Mouse (Mus musculus) neural tube, embryonic 15.5 days (tissue): ENCODE measurements at regions not wholly inside any gene's neighbourhood (a gene's known extent, or its start where the extent isn't known, plus 50 kb on each side); places are given as distances from the start of the nearest gene placed in this dataset.

Source experiments
- ATAC-seq: fragments of 200-750 bp; cut with Nextera tagmentation; 2 replicates; pipeline ENCODE4 v1.8.0; 2017; ENCODE audit warnings: mild to moderate bottlenecking, moderate TSS enrichment, moderate library complexity; ENCODE audit not compliant: low FRiP score
- H3K27ac ChIP-seq: fragments of 300-500 bp; sonication (generic); replicated peaks from 2 replicates; pipeline ENCODE4 v1.5.1; 2015; ENCODE audit warnings: mild to moderate bottlenecking, inconsistent platforms
- H3K27me3 ChIP-seq: fragments of 300-500 bp; sonication (generic); replicated peaks from 2 replicates; pipeline ENCODE4 v1.6.1; 2015; ENCODE audit warnings: inconsistent platforms
- H3K36me3 ChIP-seq: fragments of 300-500 bp; sonication (generic); 2 replicates; pipeline ENCODE4 v1.6.1; 2015; ENCODE audit warnings: inconsistent platforms
- H3K4me1 ChIP-seq: fragments of 300-500 bp; sonication (generic); 2 replicates; pipeline ENCODE4 v1.6.1; 2015; ENCODE audit warnings: inconsistent platforms
- H3K4me2 ChIP-seq: fragments of 300-500 bp; sonication (generic); 2 replicates; pipeline ENCODE4 v1.6.1; 2015; ENCODE audit warnings: inconsistent platforms, mild to moderate bottlenecking, moderate library complexity
- H3K4me3 ChIP-seq: fragments of 300-500 bp; sonication (generic); replicated peaks from 2 replicates; pipeline ENCODE4 v1.5.1; 2015; ENCODE audit warnings: mild to moderate bottlenecking, inconsistent platforms
- H3K9ac ChIP-seq: fragments of 300-500 bp; sonication (generic); replicated peaks from 2 replicates; pipeline ENCODE4 v1.6.1; 2015; ENCODE audit warnings: mild to moderate bottlenecking, inconsistent platforms
- H3K9me3 ChIP-seq: fragments of 300-500 bp; sonication (generic); replicated peaks from 2 replicates; pipeline ENCODE4 v1.6.1; 2016; ENCODE audit warnings: inconsistent platforms
- WGBS: fragments of 180-500 bp; shearing (Covaris S2); methylation state at CpG from one replicate; pipeline ENCODE4 v1.1.7; 2015; ENCODE audit warnings: mixed read lengths; 5-methylcytosine and 5-hydroxymethylcytosine counted together

- Histone ChIP-seq H3K27ac (no peak overlapping the region), H3K27me3 (no peaks in the 10 kb centered on the region), H3K9ac (no peak overlapping the region), H3K4me1 (peaks cover 22% of the 10 kb centered on the region), H3K4me3 (no peak overlapping the region), H3K9me3 (no peaks in the 10 kb centered on the region), H3K4me2 (no peak overlapping the region), H3K36me3 (no peaks in the 10 kb centered on the region)
- ATAC-seq = no peak
- WGBS = 17% methylated on average over 6 of the region's 6 CpGs
These were observed 257.9 kb downstream of the Ajap1 start for GRCm38 (mm10) chr4:153224618-153225177.

GRCm38 (mm10) chr4:153223019-153223418 lies 259.6 kb downstream of the Ajap1 start:
- Histone ChIP-seq H3K36me3 (no peaks in the 10 kb centered on the region), H3K4me2 (no peak overlapping the region), H3K27ac (no peak overlapping the region), H3K9me3 (no peaks in the 10 kb centered on the region), H3K27me3 (no peaks in the 10 kb centered on the region), H3K4me3 (no peak overlapping the region), H3K4me1 (peaks cover 10% of the 10 kb centered on the region), H3K9ac (no peak overlapping the region)
- no peak for ATAC-seq
- 89% methylated on average over 5 of the region's 5 CpGs for WGBS

GRCm38 (mm10) chr4:153220485-153220884 lies 262.1 kb downstream of the Ajap1 start:
- Histone ChIP-seq H3K27me3 (no peaks in the 10 kb centered on the region), H3K4me3 (no peak overlapping the region), H3K36me3 (no peaks in the 10 kb centered on the region), H3K4me1 (peaks cover 10% of the 10 kb centered on the region), H3K27ac (no peak overlapping the region), H3K9me3 (no peaks in the 10 kb centered on the region), H3K9ac (no peak overlapping the region), H3K4me2 (no peak overlapping the region)
- WGBS = 20% methylated on average over 5 of the region's 6 CpGs
- ATAC-seq = no peak

GRCm38 (mm10) chr4:153220074-153220473 lies 262.5 kb downstream of the Ajap1 start:
- no peaks in the 10 kb centered on the region for H3K9me3 ChIP-seq
- peaks cover 9% of the 10 kb centered on the region for H3K4me1 ChIP-seq
- H3K27ac ChIP-seq = no peak overlapping the region
- no peak overlapping the region for H3K4me3 ChIP-seq
- no peaks in the 10 kb centered on the region for H3K27me3 ChIP-seq
- no peak for ATAC-seq
- no peak overlapping the region for H3K9ac ChIP-seq
- WGBS = 35% methylated on average over 7 of the region's 7 CpGs
- H3K36me3 ChIP-seq = no peaks in the 10 kb centered on the region
- no peak overlapping the region for H3K4me2 ChIP-seq

DNA sequence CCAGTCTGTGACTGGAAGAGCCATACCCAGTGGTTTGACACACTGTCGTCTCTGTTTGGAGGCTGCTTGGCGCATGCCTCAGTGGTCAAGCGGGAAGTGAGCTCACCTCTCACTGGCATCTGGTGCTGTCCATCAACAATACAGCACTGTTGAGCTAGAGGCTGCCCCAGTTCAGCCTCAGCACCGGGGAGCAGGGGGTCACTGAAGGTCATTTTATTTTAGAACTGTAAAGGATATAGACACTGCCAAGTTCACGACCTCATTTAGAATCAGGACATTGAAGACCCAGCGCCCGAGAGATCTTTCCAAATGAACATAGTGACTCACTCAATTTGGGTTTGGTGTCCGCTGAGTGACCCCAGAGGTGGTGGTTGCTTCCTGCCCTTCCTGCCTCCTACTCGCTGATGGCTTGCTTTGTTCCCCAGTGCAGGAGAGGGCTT lies 265.1 kb downstream of the Ajap1 start:
- no peak overlapping the region for H3K9ac ChIP-seq
- no peaks in the 10 kb centered on the region for H3K36me3 ChIP-seq
- H3K9me3 ChIP-seq = no peaks in the 10 kb centered on the region
- WGBS = 77% methylated on average over 9 of the region's 9 CpGs
- H3K27me3 ChIP-seq = no peaks in the 10 kb centered on the region
- ATAC-seq = no peak
- no peak overlapping the region for H3K27ac ChIP-seq
- no peak overlapping the region for H3K4me2 ChIP-seq
- H3K4me1 ChIP-seq = no peaks in the 10 kb centered on the region
- H3K4me3 ChIP-seq = no peak overlapping the region

DNA sequence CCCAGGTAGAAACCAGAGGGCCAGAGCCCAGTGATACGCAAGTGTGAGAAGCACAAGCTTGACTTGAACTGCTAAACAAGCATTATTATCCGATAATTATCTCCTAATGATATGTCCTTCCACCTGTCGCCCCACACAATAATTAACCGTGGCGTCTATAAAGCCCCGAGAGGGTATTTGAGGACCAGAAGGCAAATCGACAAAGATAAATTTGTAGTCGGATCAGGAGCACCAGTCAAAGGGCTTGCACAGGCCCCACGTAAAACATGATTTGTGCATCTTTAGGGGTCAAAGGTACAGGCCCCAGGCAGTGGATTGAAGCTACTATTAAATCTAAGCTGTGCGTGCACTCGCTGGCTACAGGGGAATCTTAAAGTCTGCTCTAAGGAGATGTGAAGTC lies 270.5 kb downstream of the Ajap1 start:
- ATAC-seq = no peak
- Histone ChIP-seq H3K4me2 (no peak overlapping the region), H3K9me3 (no peaks in the 10 kb centered on the region), H3K4me3 (no peak overlapping the region), H3K27ac (no peak overlapping the region), H3K36me3 (no peaks in the 10 kb centered on the region), H3K9ac (no peak overlapping the region), H3K4me1 (peaks cover 21% of the 10 kb centered on the region), H3K27me3 (0 out of 2 replicates have a peak, but pooled peaks cover 4% of the 10 kb centered on the region)
- 19% methylated on average over 11 of the region's 11 CpGs for WGBS

- H3K27me3 ChIP-seq = peaks cover 8% of the 10 kb centered on the region; the same call in 1 of the 2 replicates
- no peak overlapping the region for H3K9ac ChIP-seq
- H3K4me1 ChIP-seq = peaks cover 30% of the 10 kb centered on the region
- H3K4me3 ChIP-seq = no peak overlapping the region
- H3K4me2 ChIP-seq = no peak overlapping the region
- no peak overlapping the region for H3K27ac ChIP-seq
- whole genome bisulfite sequencing = 54% methylated on average over 2 of the region's 2 CpGs
- H3K36me3 ChIP-seq = no peaks in the 10 kb centered on the region
- no peaks in the 10 kb centered on the region for H3K9me3 ChIP-seq
- ATAC-seq = no peak
These were observed 273.8 kb downstream of the Ajap1 start for GRCm38 (mm10) chr4:153208822-153209221.

- no peak for ATAC-seq
- Histone ChIP-seq H3K9ac (no peak overlapping the region), H3K27me3 (peaks cover 8% of the 10 kb centered on the region; the same call in 1 of the 2 replicates), H3K4me3 (no peak overlapping the region), H3K4me1 (peaks cover 30% of the 10 kb centered on the region), H3K4me2 (no peak overlapping the region), H3K36me3 (no peaks in the 10 kb centered on the region), H3K9me3 (no peaks in the 10 kb centered on the region), H3K27ac (0 out of 2 replicates have a peak overlapping the region, but pooled peaks have one; percentile 54)
- WGBS = 52% methylated on average over 6 of the region's 6 CpGs
These were observed 274.4 kb downstream of the Ajap1 start for GRCm38 (mm10) chr4:153208215-153208614.

GRCm38 (mm10) chr4:153207578-153208102 lies 275.0 kb downstream of the Ajap1 start:
- Histone ChIP-seq H3K36me3 (no peaks in the 10 kb centered on the region), H3K4me2 (no peak overlapping the region), H3K4me3 (no peak overlapping the region), H3K27ac (peak overlapping the region; percentile 54), H3K9me3 (no peaks in the 10 kb centered on the region), H3K9ac (no peak overlapping the region), H3K4me1 (peaks cover 30% of the 10 kb centered on the region), H3K27me3 (peaks cover 8% of the 10 kb centered on the region; the same call in 1 of the 2 replicates)
- ATAC-seq = no peak
- WGBS = 34% methylated on average over 11 of the region's 11 CpGs

DNA sequence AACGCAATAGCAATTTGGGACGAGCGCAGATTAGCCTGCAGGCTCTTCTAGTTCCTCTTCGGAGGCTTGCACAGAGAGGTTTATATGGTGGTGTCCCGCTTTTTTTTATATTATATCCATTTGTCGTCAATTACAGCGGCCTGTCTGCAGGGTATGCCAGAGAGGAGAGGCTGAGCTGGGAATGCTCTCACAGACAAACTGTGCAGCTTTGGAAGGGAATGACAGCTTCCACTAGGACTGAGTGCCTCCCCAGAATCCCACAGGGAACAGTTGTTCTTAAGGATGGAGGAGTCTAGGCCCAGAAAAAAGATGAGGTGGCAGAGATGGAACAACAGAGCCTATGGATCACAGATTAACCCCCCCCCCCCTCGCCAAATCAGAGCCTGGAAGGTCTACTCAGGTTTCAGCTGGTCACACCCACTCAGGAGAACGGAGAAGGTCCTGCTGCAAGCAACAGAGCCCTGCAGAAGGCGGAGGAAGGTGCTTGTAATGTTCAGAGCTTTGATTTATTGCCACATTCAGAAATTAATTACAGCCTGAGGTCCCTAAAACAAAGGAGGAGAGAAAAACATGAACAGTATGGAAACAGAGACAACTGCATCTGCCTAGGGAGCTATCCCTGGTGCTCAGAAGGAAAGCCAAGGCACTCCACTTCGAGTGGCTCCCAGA lies 275.7 kb downstream of the Ajap1 start:
- H3K4me3 ChIP-seq = no peak overlapping the region
- no peak overlapping the region for H3K9ac ChIP-seq
- H3K27me3 ChIP-seq = peaks cover 12% of the 10 kb centered on the region; the same call in 1 of the 2 replicates
- H3K27ac ChIP-seq = peak overlapping the region; percentile 54
- H3K4me2 ChIP-seq = no peak overlapping the region
- no peaks in the 10 kb centered on the region for H3K36me3 ChIP-seq
- no peaks in the 10 kb centered on the region for H3K9me3 ChIP-seq
- no peak for ATAC-seq
- WGBS = 32% methylated on average over 11 of the region's 11 CpGs
- peaks cover 24% of the 10 kb centered on the region for H3K4me1 ChIP-seq

DNA sequence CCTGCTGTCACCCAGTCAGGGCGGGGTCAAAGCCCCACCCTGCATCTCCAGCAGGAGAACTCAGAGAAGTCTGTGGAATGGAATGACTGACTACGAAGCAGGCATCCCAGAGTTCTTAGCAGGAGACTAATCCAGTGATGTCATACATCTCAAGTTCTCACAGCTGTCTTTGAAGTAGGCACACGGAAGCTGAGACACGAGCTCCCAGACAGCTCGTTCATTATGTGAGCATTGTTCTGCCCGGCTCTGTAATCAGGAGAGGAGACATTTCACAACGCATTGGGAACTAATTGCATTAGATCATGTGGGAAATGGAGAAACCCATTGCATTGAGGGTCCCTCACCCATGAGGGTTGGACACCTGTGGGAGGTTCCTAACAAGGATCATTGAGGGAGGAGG lies 277.8 kb downstream of the Ajap1 start:
- peaks cover 23% of the 10 kb centered on the region for H3K4me1 ChIP-seq
- no peak overlapping the region for H3K27ac ChIP-seq
- ATAC-seq = no peak
- H3K9me3 ChIP-seq = no peaks in the 10 kb centered on the region
- no peak overlapping the region for H3K4me2 ChIP-seq
- no peak overlapping the region for H3K9ac ChIP-seq
- 40% methylated on average over 7 of the region's 7 CpGs for WGBS
- H3K36me3 ChIP-seq = no peaks in the 10 kb centered on the region
- no peak overlapping the region for H3K4me3 ChIP-seq
- H3K27me3 ChIP-seq = peaks cover 12% of the 10 kb centered on the region; the same call in 1 of the 2 replicates
